Mouse (Mus musculus): ENCODE measurements at regions not wholly inside any gene's neighbourhood (a gene's known extent, or its start where the extent isn't known, plus 50 kb on each side); places are given as distances from the start of the nearest gene placed in this dataset.

DNA sequence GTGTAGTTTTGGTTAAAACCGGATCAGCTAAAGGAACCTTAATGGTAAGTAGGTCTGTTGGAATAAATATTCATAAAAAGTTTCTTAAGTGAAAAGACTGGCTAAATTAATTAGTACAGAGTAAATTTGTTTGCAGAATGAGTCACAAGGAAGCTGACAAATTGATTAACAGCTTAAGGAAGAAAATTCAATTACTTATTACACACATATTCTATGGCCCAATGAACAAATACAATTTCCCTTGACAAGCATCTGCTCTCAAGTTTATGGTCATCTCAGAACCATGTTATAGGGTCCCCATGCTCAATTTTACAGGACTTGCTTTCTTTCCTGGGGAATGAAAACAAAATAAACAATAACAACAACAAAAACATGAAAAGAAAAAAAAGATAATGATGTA lies 231.4 kb upstream of the Frg1 start:
- H3K36me3 ChIP-seq (ENCODE audit: control insufficient read depth, insufficient read depth) = no peaks in the 10 kb centered on the region
- H3K79me2 ChIP-seq (ENCODE audit: control insufficient read depth, insufficient read depth) = no peaks in the 10 kb centered on the region
- TF ChIP-seq POLR2AphosphoS2 (IDR thresholded peaks at IDR 0.05; ENCODE audit: insufficient read length, low read depth) (no peak), CEBPB (IDR thresholded peaks at IDR 0.05; ENCODE audit: insufficient read depth, poor library complexity, severe bottlenecking) (no peak), USF1 (IDR thresholded peaks at IDR 0.05; ENCODE audit: low read depth) (no peak), REST (IDR thresholded peaks at IDR 0.05; ENCODE audit: insufficient read depth, insufficient read length) (no peak), MYOG (IDR thresholded peaks at IDR 0.05; ENCODE audit: control insufficient read depth in 1 of 3, insufficient read depth in 1 of 3, insufficient read length in 2 of 3, low read depth in 2 of 3) (no peak), POLR2A (IDR thresholded peaks at IDR 0.05; ENCODE audit: insufficient read length, low read depth) (no peak), TCF12 (IDR thresholded peaks at IDR 0.05; ENCODE audit: insufficient read depth, poor library complexity, severe bottlenecking) (no peak), SRF (IDR thresholded peaks at IDR 0.05; ENCODE audit: control insufficient read depth, insufficient read length, low read depth) (no peak)
- H3K4me2 ChIP-seq (ENCODE audit: low read depth) = no peak overlapping the region
- no peaks in the 10 kb centered on the region for H3K27me3 ChIP-seq (ENCODE audit: control insufficient read depth, insufficient read depth, insufficient read length)
- no peak overlapping the region for H3K4me3 ChIP-seq
- no peak overlapping the region for H3ac ChIP-seq (ENCODE audit: control insufficient read depth, insufficient read length)

DNA sequence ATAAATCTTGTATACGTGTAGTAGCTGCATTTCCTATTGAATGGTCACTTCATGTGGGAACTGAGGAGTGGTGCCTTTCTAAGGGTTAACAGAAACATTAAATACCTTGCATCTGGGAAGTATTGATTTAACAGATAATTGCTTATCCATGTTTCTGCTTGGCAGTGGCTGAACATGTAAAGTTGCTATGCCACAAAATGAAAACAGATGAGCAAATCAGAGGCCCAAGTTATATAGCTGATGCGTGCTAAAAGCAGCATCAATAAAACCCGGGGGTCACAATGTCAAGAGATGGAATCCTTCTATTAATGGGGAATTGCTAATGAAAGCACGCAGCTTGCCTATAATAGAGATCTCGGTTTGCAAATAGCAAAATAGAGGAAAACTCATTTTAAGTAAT lies 227.8 kb upstream of the Frg1 start:
- TF ChIP-seq TCF12 (IDR thresholded peaks at IDR 0.05; ENCODE audit: insufficient read depth, poor library complexity, severe bottlenecking) (no peak), TCF3 (IDR thresholded peaks at IDR 0.05; ENCODE audit: insufficient read length, low read depth) (no peak), POLR2A (IDR thresholded peaks at IDR 0.05; ENCODE audit: insufficient read length, low read depth) (no peak), MAX (IDR thresholded peaks at IDR 0.05; ENCODE audit: low read depth) (no peak), REST (IDR thresholded peaks at IDR 0.05; ENCODE audit: insufficient read depth, insufficient read length) (no peak), E2F4 (IDR thresholded peaks at IDR 0.05; ENCODE audit: insufficient read depth) (no peak), MYOD1 (IDR thresholded peaks at IDR 0.05; ENCODE audit: control insufficient read depth in 1 of 3, insufficient read length in 2 of 3, low read depth in 2 of 3) (no peak), SRF (IDR thresholded peaks at IDR 0.05; ENCODE audit: control insufficient read depth, insufficient read length, low read depth) (no peak), CEBPB (IDR thresholded peaks at IDR 0.05; ENCODE audit: insufficient read depth, poor library complexity, severe bottlenecking) (no peak), POLR2AphosphoS2 (IDR thresholded peaks at IDR 0.05; ENCODE audit: insufficient read length, low read depth) (no peak), USF1 (IDR thresholded peaks at IDR 0.05; ENCODE audit: low read depth) (no peak)
- no peaks in the 10 kb centered on the region for H3K27me3 ChIP-seq (ENCODE audit: control insufficient read depth, insufficient read depth, insufficient read length)
- H3K79me2 ChIP-seq (ENCODE audit: control insufficient read depth, insufficient read depth) = no peaks in the 10 kb centered on the region
- no peak overlapping the region for H3ac ChIP-seq (ENCODE audit: control insufficient read depth, insufficient read length)
- H3K4me2 ChIP-seq (ENCODE audit: low read depth) = no peak overlapping the region
- no peak overlapping the region for H3K4me3 ChIP-seq
- no peaks in the 10 kb centered on the region for H3K36me3 ChIP-seq (ENCODE audit: control insufficient read depth, insufficient read depth)

DNA sequence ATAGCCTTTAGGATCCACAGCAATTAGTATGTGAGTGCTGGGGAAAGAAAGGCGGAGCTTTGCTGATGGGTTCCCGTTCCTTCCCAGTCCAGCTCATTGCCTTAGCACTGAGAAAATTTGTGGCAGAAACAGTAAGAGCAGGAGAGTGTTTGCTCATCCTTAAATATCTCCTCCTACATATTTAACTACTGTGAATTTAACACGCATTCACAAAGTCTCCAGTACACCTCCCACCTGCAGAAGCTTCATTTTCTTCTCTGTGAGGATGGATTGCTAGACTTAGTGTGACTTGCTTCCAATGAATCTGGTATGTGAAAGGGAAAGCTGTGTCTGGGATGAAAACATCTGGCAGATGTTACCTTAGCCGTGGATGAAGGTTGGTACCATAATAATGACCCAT lies 207.0 kb upstream of the Frg1 start:
- no peaks in the 10 kb centered on the region for H3K27me3 ChIP-seq (ENCODE audit: control insufficient read depth, insufficient read depth, insufficient read length)
- H3K4me3 ChIP-seq = no peak overlapping the region
- no peaks in the 10 kb centered on the region for H3K79me2 ChIP-seq (ENCODE audit: control insufficient read depth, insufficient read depth)
- no peak overlapping the region for H3ac ChIP-seq (ENCODE audit: control insufficient read depth, insufficient read length)
- no peak for TF ChIP-seq MAX (IDR thresholded peaks at IDR 0.05; ENCODE audit: low read depth)
- no peak for TF ChIP-seq REST (IDR thresholded peaks at IDR 0.05; ENCODE audit: insufficient read depth, insufficient read length)
- TF ChIP-seq TCF12 (IDR thresholded peaks at IDR 0.05; ENCODE audit: insufficient read depth, poor library complexity, severe bottlenecking) = no peak
- TF ChIP-seq CEBPB (IDR thresholded peaks at IDR 0.05; ENCODE audit: insufficient read depth, poor library complexity, severe bottlenecking) = no peak
- no peak for TF ChIP-seq POLR2AphosphoS2 (IDR thresholded peaks at IDR 0.05; ENCODE audit: insufficient read length, low read depth)
- no peak for TF ChIP-seq E2F4 (IDR thresholded peaks at IDR 0.05; ENCODE audit: insufficient read depth)
- no peak for TF ChIP-seq MYOG (IDR thresholded peaks at IDR 0.05; ENCODE audit: control insufficient read depth in 1 of 3, insufficient read depth in 1 of 3, insufficient read length in 2 of 3, low read depth in 2 of 3)
- no peak for TF ChIP-seq USF1 (IDR thresholded peaks at IDR 0.05; ENCODE audit: low read depth)
- TF ChIP-seq MYOD1 (IDR thresholded peaks at IDR 0.05; ENCODE audit: control insufficient read depth in 1 of 3, insufficient read length in 2 of 3, low read depth in 2 of 3) = no peak
- TF ChIP-seq SRF (IDR thresholded peaks at IDR 0.05; ENCODE audit: control insufficient read depth, insufficient read length, low read depth) = no peak
- no peak for TF ChIP-seq POLR2A (IDR thresholded peaks at IDR 0.05; ENCODE audit: insufficient read length, low read depth)
- TF ChIP-seq TCF3 (IDR thresholded peaks at IDR 0.05; ENCODE audit: insufficient read length, low read depth) = no peak
- H3K4me2 ChIP-seq (ENCODE audit: low read depth) = no peak overlapping the region
- no peaks in the 10 kb centered on the region for H3K36me3 ChIP-seq (ENCODE audit: control insufficient read depth, insufficient read depth)

DNA sequence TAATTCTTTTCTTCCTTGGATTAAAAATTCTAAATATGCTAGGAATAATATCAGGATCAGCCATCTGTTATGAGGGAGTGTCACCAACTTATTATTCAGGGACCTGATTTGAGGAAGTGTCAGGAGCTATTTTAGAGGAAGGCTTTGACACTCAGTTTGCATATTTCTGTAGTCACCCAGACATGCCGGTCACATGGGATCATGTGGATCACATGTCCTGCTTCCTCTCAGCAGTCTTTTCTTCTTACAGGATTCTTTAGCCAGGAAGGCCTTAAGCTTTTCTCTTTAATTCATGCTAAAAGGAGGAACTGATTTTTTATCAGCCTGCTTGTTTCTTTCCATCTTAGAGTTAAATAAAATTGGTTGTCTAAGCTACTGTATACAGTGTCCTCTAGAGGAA lies 183.4 kb upstream of the Frg1 start:
- Histone ChIP-seq H3K4me2 (ENCODE audit: low read depth) (no peak overlapping the region), H3K27me3 (ENCODE audit: control insufficient read depth, insufficient read depth, insufficient read length) (no peaks in the 10 kb centered on the region), H3K79me2 (ENCODE audit: control insufficient read depth, insufficient read depth) (no peaks in the 10 kb centered on the region), H3K36me3 (ENCODE audit: control insufficient read depth, insufficient read depth) (no peaks in the 10 kb centered on the region), H3K4me3 (no peak overlapping the region), H3ac (ENCODE audit: control insufficient read depth, insufficient read length) (no peak overlapping the region)
- TF ChIP-seq REST (IDR thresholded peaks at IDR 0.05; ENCODE audit: insufficient read depth, insufficient read length) (no peak), CEBPB (IDR thresholded peaks at IDR 0.05; ENCODE audit: insufficient read depth, poor library complexity, severe bottlenecking) (no peak), POLR2A (IDR thresholded peaks at IDR 0.05; ENCODE audit: insufficient read length, low read depth) (no peak), TCF12 (IDR thresholded peaks at IDR 0.05; ENCODE audit: insufficient read depth, poor library complexity, severe bottlenecking) (no peak), E2F4 (IDR thresholded peaks at IDR 0.05; ENCODE audit: insufficient read depth) (no peak), MYOD1 (IDR thresholded peaks at IDR 0.05; ENCODE audit: control insufficient read depth in 1 of 3, insufficient read length in 2 of 3, low read depth in 2 of 3) (no peak), MAX (IDR thresholded peaks at IDR 0.05; ENCODE audit: low read depth) (no peak), POLR2AphosphoS2 (IDR thresholded peaks at IDR 0.05; ENCODE audit: insufficient read length, low read depth) (no peak), MYOG (IDR thresholded peaks at IDR 0.05; ENCODE audit: control insufficient read depth in 1 of 3, insufficient read depth in 1 of 3, insufficient read length in 2 of 3, low read depth in 2 of 3) (no peak), USF1 (IDR thresholded peaks at IDR 0.05; ENCODE audit: low read depth) (no peak), TCF3 (IDR thresholded peaks at IDR 0.05; ENCODE audit: insufficient read length, low read depth) (no peak), SRF (IDR thresholded peaks at IDR 0.05; ENCODE audit: control insufficient read depth, insufficient read length, low read depth) (no peak)

DNA sequence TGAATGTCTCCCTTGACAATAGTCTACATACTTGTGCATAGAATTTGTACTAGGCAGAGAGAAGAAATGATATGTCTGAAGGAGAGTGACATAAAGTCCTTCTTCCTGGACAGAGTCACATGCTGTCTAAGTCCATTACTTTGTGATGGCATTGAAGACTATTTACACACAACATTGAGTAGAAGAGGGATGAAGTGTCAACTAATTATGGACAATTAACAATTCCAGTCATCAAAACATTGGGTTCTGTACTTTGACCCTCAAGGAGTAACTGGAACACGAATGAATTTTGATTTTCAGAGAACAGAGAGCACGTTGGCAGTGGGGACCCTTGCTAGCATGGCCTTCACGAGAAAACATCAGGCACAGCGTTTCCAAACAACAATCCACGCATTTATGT lies 177.6 kb upstream of the Frg1 start:
- Histone ChIP-seq H3K79me2 (ENCODE audit: control insufficient read depth, insufficient read depth) (no peaks in the 10 kb centered on the region), H3K4me2 (ENCODE audit: low read depth) (no peak overlapping the region), H3K27me3 (ENCODE audit: control insufficient read depth, insufficient read depth, insufficient read length) (no peaks in the 10 kb centered on the region), H3ac (ENCODE audit: control insufficient read depth, insufficient read length) (no peak overlapping the region), H3K4me3 (no peak overlapping the region), H3K36me3 (ENCODE audit: control insufficient read depth, insufficient read depth) (no peaks in the 10 kb centered on the region)
- no peak for TF ChIP-seq USF1 (IDR thresholded peaks at IDR 0.05; ENCODE audit: low read depth)
- no peak for TF ChIP-seq SRF (IDR thresholded peaks at IDR 0.05; ENCODE audit: control insufficient read depth, insufficient read length, low read depth)
- TF ChIP-seq CEBPB (IDR thresholded peaks at IDR 0.05; ENCODE audit: insufficient read depth, poor library complexity, severe bottlenecking) = no peak
- no peak for TF ChIP-seq MYOG (IDR thresholded peaks at IDR 0.05; ENCODE audit: control insufficient read depth in 1 of 3, insufficient read depth in 1 of 3, insufficient read length in 2 of 3, low read depth in 2 of 3)
- TF ChIP-seq MYOD1 (IDR thresholded peaks at IDR 0.05; ENCODE audit: control insufficient read depth in 1 of 3, insufficient read length in 2 of 3, low read depth in 2 of 3) = no peak
- TF ChIP-seq POLR2A (IDR thresholded peaks at IDR 0.05; ENCODE audit: insufficient read length, low read depth) = no peak
- no peak for TF ChIP-seq TCF12 (IDR thresholded peaks at IDR 0.05; ENCODE audit: insufficient read depth, poor library complexity, severe bottlenecking)
- no peak for TF ChIP-seq MAX (IDR thresholded peaks at IDR 0.05; ENCODE audit: low read depth)
- TF ChIP-seq POLR2AphosphoS2 (IDR thresholded peaks at IDR 0.05; ENCODE audit: insufficient read length, low read depth) = no peak
- no peak for TF ChIP-seq TCF3 (IDR thresholded peaks at IDR 0.05; ENCODE audit: insufficient read length, low read depth)
- no peak for TF ChIP-seq REST (IDR thresholded peaks at IDR 0.05; ENCODE audit: insufficient read depth, insufficient read length)
- TF ChIP-seq E2F4 (IDR thresholded peaks at IDR 0.05; ENCODE audit: insufficient read depth) = no peak

Measured in myocyte (in vitro differentiated cells).